Mouse (Mus musculus) mouse trophoblast stem cell (cell line): ENCODE results near the gene Olfr25.

Source experiments
- in situ Hi-C, 2 experiments: fragments of 300-500 bp; cut with MseI, MboI; formaldehyde crosslinking; loops; 2 replicates in 1 of 2; 3 replicates in 1 of 2; pipeline ENCODE4 v1.15.1; 2025

Gene Olfr25

GRCm38 (mm10) chr9:38328760-38329159 lies at the start of gene Olfr25:
Gene Olfr25, plus strand, starts transcription at chr9:38329060.
- in situ Hi-C loops = no loop called here

DNA sequence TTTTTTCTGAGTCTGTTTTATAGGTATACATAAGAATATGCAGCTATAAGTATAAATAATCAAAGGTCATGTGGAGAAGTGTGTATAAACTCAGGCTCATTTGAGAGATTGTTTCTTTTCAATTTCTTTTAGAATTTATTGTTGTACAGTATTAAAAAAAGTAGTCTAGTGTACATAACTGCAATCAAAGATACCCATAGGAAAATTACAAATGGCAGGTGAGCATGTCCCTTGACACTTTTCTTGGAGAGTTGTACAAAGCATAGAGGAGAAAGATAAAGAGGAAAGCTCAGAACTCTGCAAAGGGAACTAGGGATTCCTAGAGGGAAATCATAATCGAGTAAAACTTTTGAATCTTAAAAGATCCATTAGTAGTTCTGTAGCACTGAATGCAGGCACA lies 38.1 kb upstream of the Olfr25 start, which contains the start of gene Olfr896-ps1:
Gene Olfr896-ps1 (plus strand): TSS at position 301 of the 400 bp plus-strand sequence.
- in situ Hi-C loops = no loop called here

DNA sequence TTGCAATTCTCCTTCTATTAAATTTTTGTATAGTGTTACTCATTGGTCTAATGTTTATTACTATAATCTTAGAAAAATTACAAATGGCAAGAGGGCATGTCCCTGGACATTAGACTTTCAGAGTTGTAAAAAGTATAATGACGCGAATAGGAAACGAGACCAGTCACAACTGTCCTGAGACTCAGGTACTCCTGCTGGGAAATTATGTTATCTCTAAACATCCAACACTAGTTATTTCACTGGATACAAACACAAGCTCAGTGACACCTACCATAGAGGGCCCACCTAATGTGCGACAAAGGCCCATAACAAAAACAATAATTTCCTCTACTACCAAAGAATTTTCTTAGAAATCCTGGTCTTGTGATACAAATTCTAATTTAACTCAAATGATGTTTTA lies 19.3 kb downstream of the Olfr25 start, which contains the start of gene Olfr898:
Gene Olfr898 (plus strand): TSS at position 301 of the 400 bp plus-strand sequence.
- in situ Hi-C loops = no loop called here

GRCm38 (mm10) chr9:38366596-38366995 lies 37.7 kb downstream of the Olfr25 start, which contains the start of gene Olfr250:
Gene Olfr250, plus strand, starts transcription at chr9:38366896.
- in situ Hi-C loops = no loop called here

GRCm38 (mm10) chr9:38376786-38377185 lies 47.9 kb downstream of the Olfr25 start, which contains the start of gene Olfr251:
Gene Olfr251, plus strand, starts transcription at chr9:38377086.
- in situ Hi-C loops = no loop called here
